Comparison of ENCODE assay signal across 10 mouse cellular contexts in the genomic region with DNA sequence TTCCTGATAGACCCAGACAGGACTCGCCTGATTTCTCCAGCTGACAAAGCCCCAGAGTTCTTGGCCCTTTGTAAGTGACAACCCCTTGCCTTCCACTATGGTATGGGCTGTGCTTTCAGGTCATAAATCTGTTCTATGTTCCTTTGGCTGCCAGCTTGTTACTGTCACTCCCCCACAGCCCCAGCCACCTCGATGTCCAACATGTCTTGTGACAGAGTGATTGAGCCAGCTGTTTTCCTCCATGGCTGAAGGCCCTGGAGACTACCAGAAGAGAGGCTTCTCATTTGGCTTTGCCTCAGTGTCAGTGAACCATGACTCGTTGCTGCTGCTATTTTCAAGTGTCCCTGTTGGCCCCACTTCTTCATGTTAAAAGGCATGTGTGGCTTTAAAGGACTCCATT.
DNase-seq lines count a peak whose midpoint lies in the region; ATAC-seq and TF ChIP-seq lines count a peak whose summit lies in the region.
"Had no signal": no experiment of that assay in that cellular context is flagged by ENCODE, and none has a peak within 500 bp of the region (broad histone marks: within the 10 kb centered on the region; RNA-seq: fewer than 3 reads in every experiment).

No protein-coding gene starts in this region.

- peak; percentile 15 for DNase-seq in kidney, adult 2 months
- no peak for DNase-seq in kidney, adult 18-20 months
- peak; percentile 23 for DNase-seq in embryo, embryonic 11 days
- no peak for DNase-seq in limb, embryonic 10.5 days (ENCODE audit: low spot score)
- DNase-seq in lung, postnatal 36 days: peak; percentile 47
- no peak for DNase-seq in thymus, postnatal 36 days
- DNase-seq: liver, embryonic 13.5 days had no signal

- H3K27me3 ChIP-seq in kidney, adult 2 months (replicated peaks; ENCODE audit: control insufficient read depth, insufficient read depth, low read length): no peaks in the 10 kb centered on the region
- no peaks in the 10 kb centered on the region for H3K27me3 ChIP-seq in limb, embryonic 10.5 days (ENCODE audit: low read depth, poor library complexity, severe bottlenecking)
- H3K27me3 ChIP-seq: heart, embryonic 13.5 days; liver, embryonic 13.5 days had no signal

- no peak for TF ChIP-seq POLR2A in kidney, adult 2 months (IDR thresholded peaks at IDR 0.05; ENCODE audit: low read depth, low read length)

- no peaks in the 10 kb centered on the region for H3K9me3 ChIP-seq in limb, embryonic 10.5 days (replicated peaks)
- H3K9me3 ChIP-seq: heart, embryonic 13.5 days; liver, embryonic 13.5 days had no signal

- no peak for TF ChIP-seq CTCF in kidney, adult 2 months (conservative IDR thresholded peaks at IDR 0.05; ENCODE audit: insufficient read depth, insufficient read length, low read depth, low read length)

- WGBS in kidney, adult 2 months: 32% methylated on average over 3 of the region's 3 CpGs
- 57% methylated on average over 3 of the region's 3 CpGs for WGBS in limb, embryonic 10.5 days

- H3K27ac ChIP-seq in kidney, adult 2 months (ENCODE audit: insufficient read depth, low read depth, low read length): no peak overlapping the region
- H3K27ac ChIP-seq in limb, embryonic 10.5 days: peak overlapping the region; percentile 56; the same call in 1 of the 2 replicates
- H3K27ac ChIP-seq: heart, embryonic 13.5 days; hindbrain, embryonic 14.5 days; liver, embryonic 13.5 days had no signal

- no peak overlapping the region for H3K4me3 ChIP-seq in kidney, adult 2 months (ENCODE audit: insufficient read depth, low read depth, low read length)
- H3K4me3 ChIP-seq in limb, embryonic 10.5 days: no peak overlapping the region
- H3K4me3 ChIP-seq: heart, embryonic 13.5 days; liver, embryonic 13.5 days had no signal

- no peak for ATAC-seq in frontal cortex, adult (ENCODE audit: low TSS enrichment)

- H3K4me1 ChIP-seq in kidney, adult 2 months (ENCODE audit: control insufficient read depth, insufficient read depth, low read length): no peaks in the 10 kb centered on the region
- peaks cover 26% of the 10 kb centered on the region for H3K4me1 ChIP-seq in limb, embryonic 10.5 days
- H3K4me1 ChIP-seq: liver, embryonic 13.5 days had no signal

- no peaks in the 10 kb centered on the region for H3K36me3 ChIP-seq in kidney, adult 2 months (ENCODE audit: control insufficient read depth, insufficient read depth, low read length)
- H3K36me3 ChIP-seq in limb, embryonic 10.5 days: no peaks in the 10 kb centered on the region
- H3K36me3 ChIP-seq: heart, embryonic 13.5 days; liver, embryonic 13.5 days had no signal

Comparison
In these comparisons a context has a peak if more than half of its experiments do, and no peak if none do; other contexts are left out.
1. DNase-seq: peak in kidney, adult 2 months (single experiment), embryo, embryonic 11 days (single experiment) and lung, postnatal 36 days (single experiment); none in kidney, adult 18-20 months (single experiment), limb, embryonic 10.5 days (single experiment) and thymus, postnatal 36 days (0 of 2).